Mouse (Mus musculus): ENCODE results near the gene Lrp8.

Gene Lrp8

GRCm38 (mm10) chr4:107808655-107809054 lies 6.6 kb downstream of the Lrp8 start:
- no peak for DNase-seq (ENCODE audit: low spot score in 2 of 2)

DNA sequence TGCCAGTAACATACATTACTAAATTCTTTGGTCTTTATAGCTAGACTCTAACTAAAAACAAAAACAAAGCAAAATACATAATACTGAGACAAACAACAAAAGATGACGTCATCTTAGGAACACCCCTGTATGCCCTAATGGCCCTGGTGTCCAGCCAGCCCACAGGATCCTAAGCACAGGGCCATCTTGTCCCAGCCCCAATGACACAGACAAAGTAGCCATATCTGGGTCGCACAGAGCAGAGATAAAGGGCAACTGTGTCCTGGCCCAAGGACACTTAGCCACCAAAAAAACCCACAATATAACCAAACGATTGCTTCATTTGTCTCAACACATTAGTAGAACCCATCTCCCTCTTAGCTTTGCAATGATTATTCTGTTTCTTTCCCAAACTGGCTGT lies 8.9 kb downstream of the Lrp8 start:
- no peak for DNase-seq (ENCODE audit: low spot score in 2 of 2)

DNA sequence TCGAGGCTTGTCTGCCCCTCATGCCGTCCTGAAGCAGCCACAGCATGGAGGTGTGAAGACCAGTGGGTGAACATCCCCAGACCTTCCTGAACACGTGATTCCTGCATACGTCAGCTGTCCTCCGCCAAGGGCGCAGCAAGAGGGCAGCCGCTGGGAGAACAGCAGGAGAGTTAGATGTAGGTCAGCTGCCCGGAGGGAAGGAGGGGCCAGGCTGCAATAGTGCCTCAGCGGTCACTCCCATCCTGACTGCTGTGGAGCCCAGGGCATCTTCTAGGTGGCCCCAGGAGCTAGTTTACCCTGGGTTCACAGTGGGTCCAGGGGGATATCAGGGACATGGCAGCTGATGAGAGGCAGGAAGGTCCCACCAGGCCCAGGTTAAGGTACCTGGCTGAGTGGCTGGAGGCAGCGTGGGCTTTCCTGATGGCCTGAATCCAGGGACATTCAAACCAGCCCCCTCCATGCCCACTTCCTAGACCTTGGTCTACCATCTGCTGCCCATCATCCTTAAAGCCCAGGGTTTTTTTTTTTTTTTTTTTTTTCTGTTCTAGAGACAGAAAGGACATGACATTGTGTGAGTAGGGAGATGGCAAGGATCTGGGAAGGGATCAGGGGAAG lies 9.8 kb downstream of the Lrp8 start:
- no peak for DNase-seq (ENCODE audit: low spot score in 2 of 2)

GRCm38 (mm10) chr4:107812336-107812735 lies 10.3 kb downstream of the Lrp8 start:
- DNase-seq (ENCODE audit: low spot score in 2 of 2): no peak

DNA sequence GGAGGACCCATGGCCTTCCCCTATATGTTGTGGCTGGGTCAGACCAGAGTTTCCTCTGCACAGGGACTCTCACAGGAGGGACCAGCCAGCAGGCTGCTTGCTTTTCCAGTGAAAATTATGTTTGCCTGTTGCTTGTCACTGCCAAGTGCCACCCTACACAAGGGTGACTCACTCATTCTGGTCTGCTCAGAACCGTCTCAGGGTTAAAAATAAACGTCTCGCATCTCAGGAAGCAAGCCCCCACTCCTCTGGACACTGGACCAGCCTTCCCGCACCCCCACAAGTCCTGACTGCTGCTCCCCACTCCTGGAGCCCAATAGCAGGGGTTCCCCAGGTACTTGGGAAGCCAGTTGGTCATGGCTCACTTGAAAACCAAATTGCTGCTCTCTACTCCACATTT lies 14.4 kb downstream of the Lrp8 start:
- no peak for DNase-seq (ENCODE audit: low spot score in 2 of 2)

GRCm38 (mm10) chr4:107817463-107817862 lies 15.4 kb downstream of the Lrp8 start:
- DNase-seq (ENCODE audit: low spot score in 2 of 2): no peak

- DNase-seq (ENCODE audit: low spot score in 2 of 2): no peak
Measured at GRCm38 (mm10) chr4:107819990-107820719, 18.1 kb downstream of the Lrp8 start.

GRCm38 (mm10) chr4:107820856-107821619 lies 19.0 kb downstream of the Lrp8 start:
- peak in 1 of 2 experiments; percentile 19 for DNase-seq (ENCODE audit: low spot score in 2 of 2)

GRCm38 (mm10) chr4:107822936-107823411 lies 20.9 kb downstream of the Lrp8 start:
- DNase-seq (ENCODE audit: low spot score in 2 of 2): no peak

- no peak for DNase-seq (ENCODE audit: low spot score in 2 of 2)
Measured at GRCm38 (mm10) chr4:107823511-107823910, 21.4 kb downstream of the Lrp8 start.

GRCm38 (mm10) chr4:107828727-107829218 lies 26.7 kb downstream of the Lrp8 start:
- no peak for DNase-seq (ENCODE audit: low spot score in 2 of 2)

GRCm38 (mm10) chr4:107829675-107830074 lies 27.6 kb downstream of the Lrp8 start:
- DNase-seq (ENCODE audit: low spot score in 2 of 2): no peak

DNA sequence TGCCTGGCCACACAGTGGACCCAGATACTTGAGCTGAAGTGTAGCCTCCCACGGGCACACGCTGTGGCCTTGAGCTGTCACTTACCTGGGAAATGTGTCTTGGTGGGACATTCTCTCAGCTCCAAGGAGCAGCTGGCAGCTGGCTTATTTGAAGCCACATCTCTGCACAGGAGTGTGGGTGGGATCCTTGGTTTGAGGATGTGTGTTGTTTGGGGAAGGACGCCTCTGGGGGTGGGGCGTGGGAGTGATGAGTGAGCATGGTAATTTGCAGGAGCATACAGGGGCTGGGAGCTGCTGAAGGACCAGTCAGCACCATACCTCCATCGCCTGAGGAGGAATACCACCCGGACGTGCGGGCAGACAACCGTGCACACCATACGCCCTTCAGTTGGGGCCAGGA lies 28.1 kb downstream of the Lrp8 start:
- no peak for DNase-seq (ENCODE audit: low spot score in 2 of 2)

- DNase-seq (ENCODE audit: low spot score in 2 of 2): no peak
Measured at GRCm38 (mm10) chr4:107830821-107831221, 28.8 kb downstream of the Lrp8 start.

DNA sequence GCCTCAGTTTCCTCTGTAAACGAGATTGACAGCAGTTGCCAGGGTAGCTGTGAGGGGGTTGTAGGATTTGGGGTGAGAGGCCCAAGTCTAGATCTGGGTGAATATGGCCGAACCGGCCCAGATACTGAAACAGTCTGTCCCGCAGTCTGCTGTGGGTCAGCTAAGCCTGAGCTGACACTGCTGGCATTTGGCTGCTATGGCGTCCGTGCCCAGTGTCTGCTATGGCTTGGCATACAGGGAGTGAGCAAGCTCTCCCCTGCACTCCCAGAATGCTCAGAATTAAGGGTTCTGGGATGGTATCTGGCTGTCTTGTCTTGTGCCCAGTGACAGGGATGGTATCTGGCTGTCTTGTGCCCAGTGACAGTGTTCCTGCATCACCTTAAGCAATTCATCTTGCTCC lies 29.6 kb downstream of the Lrp8 start:
- no peak for DNase-seq (ENCODE audit: low spot score in 2 of 2)

DNA sequence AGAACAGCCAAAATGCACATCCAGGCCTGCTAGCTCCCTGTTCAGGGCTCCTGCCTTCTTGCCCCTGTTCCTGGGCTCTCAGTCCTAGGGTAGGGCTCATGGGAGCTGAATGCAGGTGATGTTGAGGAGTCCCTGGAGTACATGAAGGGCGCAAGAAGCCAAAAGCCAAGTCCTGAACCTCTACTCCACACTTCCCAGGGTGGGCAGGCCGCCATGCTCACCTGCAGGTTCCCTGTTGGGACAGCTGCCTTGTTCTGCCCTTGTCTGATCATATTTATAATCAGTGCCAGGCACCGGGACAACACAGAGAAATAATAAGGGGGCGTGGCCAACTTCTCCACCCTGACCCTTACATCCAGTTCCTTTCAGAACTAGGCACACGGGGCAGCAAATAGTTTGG lies 31.5 kb downstream of the Lrp8 start:
- DNase-seq (ENCODE audit: low spot score in 2 of 2): no peak

GRCm38 (mm10) chr4:107834643-107835314 lies 32.7 kb downstream of the Lrp8 start:
- no peak for DNase-seq (ENCODE audit: low spot score in 2 of 2)

DNA sequence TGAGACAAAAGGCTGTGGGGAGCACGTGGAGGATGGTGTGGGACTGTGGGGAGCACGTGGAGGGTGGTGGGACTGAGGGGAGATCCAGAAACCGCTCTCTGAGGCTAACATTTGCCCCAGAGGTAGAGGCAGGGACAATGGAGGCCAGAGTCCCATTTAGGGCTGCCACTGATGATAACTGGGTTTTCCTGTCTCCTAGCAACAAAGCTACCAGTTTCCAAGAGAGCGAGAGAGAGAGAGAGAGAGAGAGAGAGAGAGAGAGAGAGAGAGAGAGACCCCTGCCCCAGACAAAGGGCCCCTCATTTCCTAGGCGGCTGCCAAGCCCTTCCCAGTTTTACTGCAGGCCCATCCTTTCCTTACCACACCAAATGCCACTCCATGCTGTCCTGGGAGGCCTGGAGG lies 33.4 kb downstream of the Lrp8 start:
- DNase-seq (ENCODE audit: low spot score in 2 of 2): no peak

DNA sequence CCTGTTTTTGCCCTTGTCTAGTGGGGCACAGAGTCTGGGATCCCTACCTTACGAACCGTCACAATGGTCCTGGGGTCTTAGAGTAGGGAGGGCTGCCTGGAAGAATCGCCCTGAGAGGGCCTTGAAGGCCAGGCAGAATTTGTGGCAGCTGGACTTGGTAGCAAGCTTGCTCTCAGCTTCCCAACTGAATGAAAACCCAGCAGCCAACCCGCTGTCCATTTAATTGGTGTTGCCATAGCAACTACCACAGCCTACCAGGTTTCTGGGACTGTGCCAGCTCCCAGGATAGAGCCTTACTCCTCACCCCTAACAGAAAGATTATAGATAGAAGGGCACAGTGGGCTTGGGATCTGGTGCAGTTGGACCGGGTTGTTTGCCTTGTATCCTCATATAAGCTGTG lies 34.7 kb downstream of the Lrp8 start:
- DNase-seq (ENCODE audit: low spot score in 2 of 2): no peak

DNA sequence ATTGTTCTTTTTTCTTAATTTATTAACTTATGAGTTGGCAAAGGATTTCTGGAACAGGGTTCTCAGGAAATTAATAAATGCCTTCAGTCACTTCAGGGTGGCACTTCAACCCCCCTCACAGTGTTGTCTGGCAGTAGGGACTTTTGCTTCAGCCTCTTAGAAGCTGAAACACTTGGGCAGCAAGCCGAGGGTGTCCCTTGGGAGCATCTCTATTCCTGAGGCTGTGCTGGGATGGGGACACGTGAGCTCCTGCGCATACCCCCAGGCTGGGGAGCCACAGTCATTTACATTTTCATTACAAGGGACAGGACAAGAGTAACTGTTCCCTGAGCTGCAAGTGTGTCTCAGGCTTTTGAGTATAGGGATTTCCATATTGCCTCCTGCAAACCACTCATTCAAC lies 35.8 kb downstream of the Lrp8 start:
- no peak for DNase-seq (ENCODE audit: low spot score in 2 of 2)

- no peak for DNase-seq (ENCODE audit: low spot score in 2 of 2)
Measured at GRCm38 (mm10) chr4:107843687-107844086, 41.6 kb downstream of the Lrp8 start.

DNA sequence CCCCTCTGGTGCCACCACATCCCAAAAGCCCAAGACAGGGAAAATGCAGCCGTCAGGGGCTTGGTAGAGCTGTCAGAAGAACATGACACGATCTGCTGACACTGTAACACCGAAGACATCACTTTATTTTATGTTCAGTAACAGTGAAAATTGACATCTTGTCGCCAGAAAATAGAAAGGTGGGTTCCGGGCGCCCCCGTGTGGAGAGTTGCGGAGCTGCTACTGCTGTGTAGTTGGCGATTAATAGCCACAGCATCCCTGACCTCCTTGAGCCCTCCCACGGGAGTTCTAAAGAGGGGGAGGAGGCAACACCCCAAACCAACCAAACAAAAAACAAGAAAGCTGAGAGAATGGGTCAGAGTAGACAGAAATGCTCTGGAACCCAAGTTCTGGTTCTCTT lies 42.9 kb downstream of the Lrp8 start:
- DNase-seq (ENCODE audit: low spot score in 2 of 2): peak in 1 of 2 experiments; percentile 48

Measured in heart, adult 9 months (tissue).